Mouse (Mus musculus): ENCODE measurements around the gene Zfp598. TPM values are rescaled to one million over a fixed set of nuclear protein-coding genes. Genes with fewer than 3 reads are reported as not detected.
A peak's percentile ranks its signal among the peaks of the same experiment; 100 is the strongest.

Zfp598 gene
- polyA plus RNA-seq, 1 experiment from 2014 or later, result 34.5 TPM

DNA sequence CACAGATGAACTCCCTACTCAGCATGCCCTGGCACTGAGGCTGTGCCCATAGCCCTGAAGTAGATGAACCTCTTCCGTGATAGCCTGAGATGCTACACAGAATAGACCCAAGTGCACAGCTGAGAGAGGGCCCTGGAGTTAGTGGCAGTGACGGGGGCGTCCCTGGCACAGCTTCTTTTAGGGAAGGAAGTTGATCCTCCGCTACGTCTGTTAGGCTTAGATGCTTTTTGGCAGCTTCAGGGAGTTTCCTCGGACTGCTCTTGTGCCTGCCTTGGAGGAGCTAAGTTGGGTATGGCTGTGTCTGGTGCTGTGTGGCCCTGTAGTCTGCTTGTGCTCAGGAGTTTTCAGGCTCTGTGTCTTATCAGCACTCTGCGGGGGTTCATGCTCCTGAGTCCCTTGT is 4.8 kb downstream of the Zfp598 start:
- DNase-seq (ENCODE audit: low spot score), result no peak
- H3K27ac ChIP-seq, result no peak overlapping the region
- peaks cover 53% of the 10 kb centered on the region for H3K4me1 ChIP-seq
- no peak overlapping the region for H3K4me3 ChIP-seq
- H3K36me3 ChIP-seq, result peaks cover 47% of the 10 kb centered on the region
- 91% methylated on average over 7 of the region's 7 CpGs for WGBS
- H3K9me3 ChIP-seq (replicated peaks), result no peaks in the 10 kb centered on the region
- H3K27me3 ChIP-seq (ENCODE audit: low read depth, poor library complexity, severe bottlenecking), result no peaks in the 10 kb centered on the region

DNA sequence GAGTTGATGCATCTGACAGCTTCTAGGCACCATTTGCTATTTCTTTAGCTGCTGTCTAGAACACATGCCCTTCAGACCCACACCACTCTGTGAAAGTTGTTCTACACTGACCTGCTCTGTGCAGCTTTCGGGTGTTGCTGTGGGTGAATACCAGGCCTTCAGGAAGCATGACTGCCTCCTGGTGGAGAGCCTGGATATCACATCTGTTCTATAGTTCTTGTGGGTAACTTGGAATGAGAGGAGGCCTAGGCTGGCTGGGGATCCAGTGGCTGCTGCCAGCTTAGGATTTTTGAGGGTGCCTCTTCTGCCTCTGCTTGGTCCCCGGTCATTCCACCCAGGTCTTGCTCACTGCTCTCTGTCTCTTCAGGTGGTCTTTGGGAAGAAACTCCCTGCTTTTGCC is 6.7 kb downstream of the Zfp598 start:
- no peak overlapping the region for H3K4me3 ChIP-seq
- H3K27me3 ChIP-seq (ENCODE audit: low read depth, poor library complexity, severe bottlenecking), result no peaks in the 10 kb centered on the region
- peaks cover 35% of the 10 kb centered on the region for H3K4me1 ChIP-seq
- H3K36me3 ChIP-seq, result peaks cover 66% of the 10 kb centered on the region
- WGBS, result 80% methylated on average over 2 of the region's 2 CpGs
- no peaks in the 10 kb centered on the region for H3K9me3 ChIP-seq (replicated peaks)
- peak; percentile 77 for DNase-seq (ENCODE audit: low spot score)
- H3K27ac ChIP-seq, result no peak overlapping the region

DNA sequence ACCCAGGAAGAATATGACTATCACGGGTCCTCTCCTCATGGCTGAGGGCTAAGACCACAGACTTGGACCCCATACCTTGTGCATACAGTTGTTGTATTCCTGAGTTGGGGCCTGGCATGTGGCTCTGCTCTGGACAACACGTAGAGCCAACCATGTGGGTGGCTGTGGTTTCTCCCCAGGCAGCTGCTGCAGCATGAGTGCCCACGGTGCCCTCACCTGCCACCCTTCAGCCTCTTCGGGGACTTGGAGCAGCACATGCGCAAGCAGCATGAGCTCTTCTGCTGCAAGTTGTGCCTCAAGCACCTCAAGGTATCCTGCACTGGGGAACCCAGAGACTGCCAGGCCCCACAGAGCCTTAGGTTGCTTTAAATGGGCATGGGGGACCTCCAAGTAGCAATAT is 7.4 kb downstream of the Zfp598 start:
- no peak for DNase-seq (ENCODE audit: low spot score)
- no peak overlapping the region for H3K4me3 ChIP-seq
- H3K27ac ChIP-seq, result no peak overlapping the region
- 97% methylated on average over 5 of the region's 5 CpGs for WGBS
- H3K36me3 ChIP-seq, result peaks cover 73% of the 10 kb centered on the region
- peaks cover 28% of the 10 kb centered on the region for H3K4me1 ChIP-seq
- no peaks in the 10 kb centered on the region for H3K27me3 ChIP-seq (ENCODE audit: low read depth, poor library complexity, severe bottlenecking)
- H3K9me3 ChIP-seq (replicated peaks), result no peaks in the 10 kb centered on the region

DNA sequence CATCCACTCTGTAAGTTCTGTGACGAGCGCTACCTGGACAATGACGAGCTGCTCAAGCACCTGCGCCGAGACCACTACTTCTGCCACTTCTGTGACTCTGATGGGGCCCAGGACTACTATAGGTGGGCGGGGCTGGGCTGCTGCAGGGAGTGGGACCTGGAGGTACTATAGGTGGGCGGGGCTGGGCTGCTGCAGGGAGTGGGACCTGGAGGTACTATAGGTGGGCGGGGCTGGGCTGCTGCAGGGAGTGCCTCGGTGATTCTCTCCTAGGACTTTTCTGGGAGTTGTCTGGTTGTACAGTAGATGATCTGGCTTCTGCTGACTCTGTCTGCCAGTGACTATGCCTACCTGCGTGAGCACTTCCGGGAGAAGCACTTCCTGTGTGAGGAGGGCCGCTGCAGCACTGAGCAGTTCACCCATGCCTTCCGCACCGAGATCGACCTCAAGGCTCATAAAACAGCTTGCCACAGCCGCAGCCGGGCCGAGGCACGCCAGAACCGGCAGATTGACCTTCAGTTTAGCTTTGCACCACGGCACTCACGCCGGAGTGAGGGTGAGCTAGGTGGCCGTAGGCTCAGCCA is 8.1 kb downstream of the Zfp598 start:
- no peaks in the 10 kb centered on the region for H3K9me3 ChIP-seq (replicated peaks)
- peaks cover 80% of the 10 kb centered on the region for H3K36me3 ChIP-seq
- 89% methylated on average over 24 of the region's 24 CpGs for WGBS
- no peak overlapping the region for H3K4me3 ChIP-seq
- no peak for DNase-seq (ENCODE audit: low spot score)
- no peak overlapping the region for H3K27ac ChIP-seq
- peaks cover 21% of the 10 kb centered on the region for H3K4me1 ChIP-seq
- no peaks in the 10 kb centered on the region for H3K27me3 ChIP-seq (ENCODE audit: low read depth, poor library complexity, severe bottlenecking)

DNA sequence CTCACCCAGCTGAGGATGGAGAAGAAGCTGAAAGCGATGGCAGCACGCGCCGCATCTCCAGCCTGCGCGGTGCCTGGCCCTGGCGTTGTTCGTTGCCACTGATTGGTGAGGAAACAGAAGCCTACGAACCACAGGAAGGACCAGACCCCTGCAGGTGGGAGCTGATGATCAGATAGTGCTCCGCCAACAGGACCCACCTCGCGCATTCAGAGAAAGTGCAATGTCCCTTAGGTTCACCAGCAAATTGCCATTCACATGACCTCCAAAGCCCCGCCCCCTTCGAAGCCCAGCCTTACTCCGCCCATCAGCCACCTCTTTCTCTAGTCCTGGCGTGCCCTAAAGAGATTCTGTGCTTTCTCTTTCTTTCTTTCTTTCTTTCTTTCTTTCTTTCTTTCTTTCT is 17.0 kb downstream of the Zfp598 start:
- Histone ChIP-seq H3K9me3 (replicated peaks) (no peaks in the 10 kb centered on the region), H3K27ac (no peak overlapping the region), H3K27me3 (ENCODE audit: low read depth, poor library complexity, severe bottlenecking) (peaks cover 54% of the 10 kb centered on the region), H3K36me3 (peaks cover 12% of the 10 kb centered on the region), H3K4me3 (peak overlapping the region; percentile 29), H3K4me1 (peaks cover 26% of the 10 kb centered on the region)
- 25% methylated on average over 16 of the region's 16 CpGs for WGBS
- DNase-seq (ENCODE audit: low spot score), result peak; percentile 54

DNA sequence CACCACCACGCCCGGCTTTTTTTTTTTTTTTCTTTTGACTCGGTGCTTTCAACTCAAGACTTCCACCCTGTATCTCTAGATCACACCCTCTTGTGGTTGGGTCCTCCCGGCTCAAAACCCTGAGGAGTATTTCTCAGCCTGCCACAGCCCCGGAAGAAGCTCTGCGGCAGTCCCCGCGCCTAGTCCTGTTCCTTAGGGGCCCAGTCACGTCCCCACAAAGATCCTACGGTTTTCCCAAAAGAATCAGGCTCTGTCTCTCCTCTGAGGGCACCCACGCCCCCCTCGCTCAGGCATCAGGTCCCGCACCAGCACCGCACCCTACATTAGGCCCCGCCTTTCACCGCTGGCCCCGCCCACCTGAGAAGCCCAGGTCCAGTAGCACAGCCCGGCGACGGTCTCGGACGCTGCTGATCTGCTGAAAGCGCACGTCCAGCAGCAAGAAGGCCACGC is 17.7 kb downstream of the Zfp598 start:
- Histone ChIP-seq H3K4me1 (peaks cover 26% of the 10 kb centered on the region), H3K4me3 (peak overlapping the region; percentile 46), H3K27ac (no peak overlapping the region), H3K36me3 (peaks cover 9% of the 10 kb centered on the region), H3K27me3 (ENCODE audit: low read depth, poor library complexity, severe bottlenecking) (peaks cover 61% of the 10 kb centered on the region), H3K9me3 (replicated peaks) (no peaks in the 10 kb centered on the region)
- 3% methylated on average over 25 of the region's 25 CpGs for WGBS
- peak; percentile 57 for DNase-seq (ENCODE audit: low spot score)

DNA sequence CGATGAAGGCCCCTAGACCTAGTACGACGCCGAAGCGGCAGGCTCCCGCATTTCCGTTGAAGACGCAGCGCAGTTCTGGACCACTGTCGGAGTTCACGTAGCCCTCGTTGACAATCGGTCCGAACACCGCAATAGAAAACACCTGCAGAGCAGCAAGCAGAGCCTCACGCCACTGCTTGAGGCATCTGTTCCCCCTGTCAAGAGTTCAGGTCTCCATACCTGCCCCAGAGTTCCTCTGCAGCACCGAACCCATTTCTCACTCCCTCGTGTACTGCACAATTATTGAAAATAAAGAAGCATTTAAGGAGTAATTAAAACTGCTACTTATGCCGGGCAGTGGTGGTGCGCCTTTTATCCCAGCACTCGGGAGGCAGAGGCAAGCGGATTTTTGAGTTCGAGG is 18.1 kb downstream of the Zfp598 start:
- H3K9me3 ChIP-seq (replicated peaks), result no peaks in the 10 kb centered on the region
- 20% methylated on average over 23 of the region's 23 CpGs for WGBS
- H3K36me3 ChIP-seq, result peaks cover 9% of the 10 kb centered on the region
- DNase-seq (ENCODE audit: low spot score), result no peak
- no peak overlapping the region for H3K27ac ChIP-seq
- peaks cover 64% of the 10 kb centered on the region for H3K27me3 ChIP-seq (ENCODE audit: low read depth, poor library complexity, severe bottlenecking)
- H3K4me3 ChIP-seq, result peak overlapping the region; percentile 46
- peaks cover 26% of the 10 kb centered on the region for H3K4me1 ChIP-seq

DNA sequence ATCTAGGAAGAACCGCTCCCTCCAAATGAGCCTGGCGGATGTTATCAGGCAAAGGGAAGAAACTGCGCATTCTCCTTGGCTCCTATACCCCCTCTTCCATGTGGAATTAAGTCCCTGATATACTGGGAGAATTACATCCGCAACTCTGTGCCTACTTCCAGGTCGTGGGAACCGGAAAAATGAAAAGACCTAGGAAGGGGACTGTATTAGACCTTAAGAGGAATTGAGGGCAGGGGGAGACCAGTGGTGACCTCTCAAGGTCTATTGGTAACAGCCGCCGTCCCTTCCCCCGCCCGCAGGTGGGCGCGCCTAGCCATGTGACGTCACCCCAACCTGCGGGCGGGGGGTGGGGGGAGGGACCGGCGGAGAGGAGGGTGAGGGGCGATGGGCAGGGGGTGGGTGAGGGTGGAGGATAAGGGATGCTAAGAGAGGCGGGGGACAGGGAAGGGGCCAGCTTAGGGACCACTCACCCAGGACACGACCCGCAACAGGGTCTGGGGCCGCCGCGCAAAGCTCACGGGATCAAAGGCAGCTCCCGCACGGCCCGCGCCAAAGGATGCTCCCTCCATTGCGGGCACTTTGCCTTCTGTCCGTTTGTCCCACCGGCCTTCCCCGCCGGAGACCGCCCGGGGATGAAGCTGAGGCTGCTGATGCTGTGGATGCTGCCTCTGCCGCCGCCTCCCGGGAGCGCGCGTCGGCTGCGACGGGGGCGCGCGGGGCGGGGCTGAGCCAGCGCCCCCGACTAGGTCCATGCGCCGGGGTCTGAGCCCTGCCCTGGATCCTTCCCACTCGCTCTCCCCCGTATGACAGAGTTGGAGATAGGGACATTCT is 20.0 kb downstream of the Zfp598 start, which contains the start of gene Syngr3:
Gene Syngr3 (minus strand): TSS at position 705 of the 831 bp plus-strand sequence.
- peaks cover 64% of the 10 kb centered on the region for H3K27me3 ChIP-seq (ENCODE audit: low read depth, poor library complexity, severe bottlenecking)
- peak within 1 kb of the TSS; percentile 81 for H3K4me3 ChIP-seq
- H3K9me3 ChIP-seq (replicated peaks), result no peaks in the 10 kb centered on the region
- H3K4me1 ChIP-seq, result peaks cover 31% of the 10 kb centered on the region
- 1% methylated on average over 54 of the region's 55 CpGs for WGBS
- peaks cover 22% of the 10 kb centered on the region for H3K36me3 ChIP-seq
- H3K27ac ChIP-seq, result peak within 1 kb of the TSS; percentile 73; the same call in 1 of the 2 replicates
- peak; percentile 59 for DNase-seq (ENCODE audit: low spot score)

DNA sequence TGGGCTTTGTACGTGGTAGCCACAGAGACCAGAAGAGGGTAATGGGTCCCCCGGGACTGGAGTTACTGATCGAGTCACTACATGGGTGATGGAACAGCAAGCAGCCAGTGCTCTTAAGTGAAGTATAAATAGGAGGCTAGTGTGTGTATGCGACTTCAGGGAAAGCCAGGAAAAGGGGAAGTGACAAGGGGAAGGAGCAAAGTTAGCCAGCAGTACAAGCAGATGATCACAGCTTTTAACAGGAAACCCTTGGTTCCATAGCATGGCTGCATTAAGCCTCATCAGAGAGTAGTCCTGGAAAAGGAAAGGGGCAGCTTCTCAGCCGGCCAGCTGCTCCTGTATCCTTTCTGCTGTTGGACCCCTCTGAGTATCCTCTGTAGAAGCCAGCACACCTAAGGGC is 22.9 kb downstream of the Zfp598 start:
- no peak overlapping the region for H3K4me3 ChIP-seq
- 92% methylated on average over 5 of the region's 5 CpGs for WGBS

DNA sequence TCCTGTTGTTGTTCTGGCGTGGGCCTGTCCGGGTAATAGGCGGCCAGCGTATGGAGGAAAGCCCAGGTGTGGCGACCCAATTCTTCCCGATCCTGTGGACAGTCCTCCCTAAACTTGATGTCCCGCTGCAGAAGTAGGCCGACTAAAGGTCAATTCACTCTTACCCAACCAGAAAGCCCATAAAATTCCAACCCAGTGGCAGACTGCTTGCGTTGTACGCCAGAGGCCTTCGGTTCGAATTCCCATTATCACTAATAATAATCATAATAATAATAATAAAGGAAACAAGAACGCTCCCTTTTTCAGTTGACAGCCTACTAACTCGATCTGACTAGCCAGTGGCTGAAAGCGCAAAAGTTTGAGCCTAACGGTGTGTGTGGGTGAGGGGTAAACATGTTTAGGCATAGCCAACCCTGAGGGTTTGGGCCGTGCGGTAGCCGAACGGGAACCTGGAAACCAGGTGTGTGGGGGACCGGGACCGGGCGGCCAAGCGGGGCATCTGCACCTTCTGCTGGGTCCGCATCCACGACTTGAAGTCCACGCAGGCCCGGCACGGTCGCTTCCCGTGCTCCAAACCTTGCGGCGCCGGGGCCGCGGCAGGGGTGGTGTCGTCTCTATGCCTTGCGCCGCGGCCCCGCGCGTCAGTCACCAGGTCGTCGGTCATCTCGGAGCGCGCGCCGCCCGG is 26.0 kb downstream of the Zfp598 start:
- peak overlapping the region; percentile 93 for H3K27ac ChIP-seq
- no peaks in the 10 kb centered on the region for H3K9me3 ChIP-seq (replicated peaks)
- no peak for DNase-seq (ENCODE audit: low spot score)
- H3K27me3 ChIP-seq (ENCODE audit: low read depth, poor library complexity, severe bottlenecking), result peaks cover 25% of the 10 kb centered on the region
- 7% methylated on average over 50 of the region's 51 CpGs for WGBS
- H3K36me3 ChIP-seq, result peaks cover 38% of the 10 kb centered on the region
- H3K4me1 ChIP-seq, result peaks cover 29% of the 10 kb centered on the region
- peak overlapping the region; percentile 85 for H3K4me3 ChIP-seq

More for the DNA sequence above, 22.9 kb downstream of the Zfp598 start:
- Histone ChIP-seq H3K27ac (no peak overlapping the region), H3K9me3 (replicated peaks) (no peaks in the 10 kb centered on the region), H3K4me1 (peaks cover 39% of the 10 kb centered on the region), H3K27me3 (ENCODE audit: low read depth, poor library complexity, severe bottlenecking) (peaks cover 51% of the 10 kb centered on the region), H3K36me3 (peaks cover 22% of the 10 kb centered on the region)
- no peak for DNase-seq (ENCODE audit: low spot score)

DNA sequence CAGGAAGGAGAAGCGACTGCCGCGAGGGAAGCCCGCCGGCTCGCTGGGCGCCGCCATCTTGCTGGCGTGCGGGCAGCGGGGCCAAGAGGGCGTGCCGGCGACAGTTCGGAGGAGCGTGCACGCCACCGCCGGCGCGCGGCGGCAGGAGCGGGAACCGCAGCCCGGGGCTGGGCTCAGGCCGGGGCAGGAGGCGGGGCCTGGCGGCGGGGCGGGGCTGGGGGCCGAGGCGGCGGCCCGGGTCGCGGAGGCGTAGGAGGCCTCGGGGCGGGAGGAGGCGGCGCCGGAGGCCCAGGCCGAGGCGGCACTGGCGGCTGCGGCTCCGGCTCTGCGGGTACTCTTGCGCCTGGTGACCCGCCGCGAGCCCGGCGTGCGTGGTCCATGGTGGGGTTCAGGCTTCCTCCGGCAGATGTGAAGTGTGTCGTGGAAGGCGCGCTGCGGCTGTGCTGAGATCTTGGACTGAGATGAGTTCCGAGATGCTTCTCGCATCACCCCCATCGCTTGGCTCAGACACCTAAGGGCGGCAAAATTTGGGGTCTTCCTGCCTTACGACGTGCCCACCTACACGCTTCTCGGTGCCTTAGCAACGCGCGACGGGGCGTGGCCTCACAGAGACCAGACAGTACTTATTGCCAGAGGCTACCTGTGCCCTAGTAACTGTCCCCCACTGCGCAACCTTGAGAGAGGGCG is 26.7 kb downstream of the Zfp598 start, which contains the start of the genes Gfer and Noxo1:
Gene Gfer (minus strand): TSS at position 146 of the 687 bp plus-strand sequence.
Gene Noxo1 (plus strand): TSS at position 224 of the 687 bp plus-strand sequence.
- H3K27me3 ChIP-seq (ENCODE audit: low read depth, poor library complexity, severe bottlenecking), result peaks cover 18% of the 10 kb centered on the region
- peaks cover 45% of the 10 kb centered on the region for H3K36me3 ChIP-seq
- no peaks in the 10 kb centered on the region for H3K9me3 ChIP-seq (replicated peaks)
- under 1% methylated on average over 69 of the region's 76 CpGs for WGBS
- peak within 1 kb of the TSS; percentile 85 for H3K4me3 ChIP-seq
- H3K27ac ChIP-seq, result peak within 1 kb of the TSS; percentile 93
- H3K4me1 ChIP-seq, result peaks cover 29% of the 10 kb centered on the region
- DNase-seq (ENCODE audit: low spot score), result peak; percentile 91

DNA sequence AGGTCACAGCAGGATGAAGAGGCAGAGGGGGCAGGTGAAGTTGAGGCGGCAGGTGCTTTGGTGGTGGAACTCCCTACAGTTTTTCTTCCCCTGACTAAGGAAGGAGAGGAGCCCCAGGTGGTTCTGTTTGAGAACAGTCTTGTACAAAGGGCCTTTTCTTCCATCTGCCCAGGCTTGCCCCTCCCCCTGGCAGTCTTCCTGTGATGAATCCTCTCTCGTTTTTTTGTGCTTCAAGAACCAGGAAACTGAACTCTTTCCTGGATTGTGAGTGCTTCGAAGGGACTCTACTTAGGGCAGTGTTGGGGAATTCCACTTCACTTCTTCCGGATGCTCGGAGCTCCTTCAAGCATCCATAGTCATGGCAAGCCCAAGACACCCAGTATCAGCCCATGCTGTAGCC is 28.5 kb downstream of the Zfp598 start:
- Histone ChIP-seq H3K9me3 (replicated peaks) (no peaks in the 10 kb centered on the region), H3K27me3 (ENCODE audit: low read depth, poor library complexity, severe bottlenecking) (0 out of 2 replicates have a peak, but pooled peaks cover 5% of the 10 kb centered on the region), H3K4me3 (no peak overlapping the region), H3K4me1 (peaks cover 29% of the 10 kb centered on the region), H3K27ac (no peak overlapping the region), H3K36me3 (peaks cover 52% of the 10 kb centered on the region)
- no peak for DNase-seq (ENCODE audit: low spot score)
- WGBS, result 29% methylated on average over 5 of the region's 5 CpGs
